Mouse (Mus musculus): ENCODE results near the gene Thada. TPM values are rescaled to one million over a fixed set of nuclear protein-coding genes. Genes with fewer than 3 reads are reported as not detected.

Gene Thada
- total and polyA plus RNA-seq, 3 experiments = 17.3 to 26.7 (median 22.2) TPM

DNA sequence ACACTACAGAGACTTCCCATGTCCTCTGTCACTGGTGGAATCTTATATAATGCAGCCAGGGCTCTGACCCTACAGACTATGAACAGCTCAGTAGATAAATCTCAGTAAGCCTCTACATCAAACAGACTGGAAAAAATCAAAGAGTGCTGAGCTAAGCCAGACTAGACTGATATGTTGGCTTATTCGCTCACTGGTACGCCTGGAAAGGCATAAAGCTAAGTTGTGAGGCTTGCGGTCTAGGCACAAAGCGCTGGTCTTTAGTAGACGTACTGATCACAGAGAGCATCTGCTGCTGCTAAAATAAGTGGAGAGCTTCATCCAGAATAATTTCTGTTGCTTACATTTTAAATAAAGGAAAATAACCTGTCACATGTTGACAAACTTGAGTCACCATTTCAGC, 95.6 kb downstream of the Thada start:
- Histone ChIP-seq H3K9me3 (replicated peaks; ENCODE audit: low read length) (no peaks in the 10 kb centered on the region), H3K9ac (ENCODE audit: insufficient read depth, low read depth) (no peak overlapping the region), H3K36me3 (replicated peaks in 1 of 2; ENCODE audit: control insufficient read depth in 1 of 2, insufficient read depth in 1 of 2, low read length in 1 of 2) (peaks cover 26 to 65% of the 10 kb centered on the region in 2 experiments), H3K79me2 (replicated peaks; ENCODE audit: control insufficient read depth, extremely low read depth, insufficient read depth, poor library complexity, severe bottlenecking) (no peaks in the 10 kb centered on the region), H3K27ac (ENCODE audit: insufficient read depth, low read depth) (no peak overlapping the region), H3K4me2 (ENCODE audit: insufficient read depth, low read depth, poor library complexity, severe bottlenecking) (no peak overlapping the region), H3K4me1 (ENCODE audit: control insufficient read depth in 1 of 2, insufficient read depth in 2 of 2) (peaks cover 0 to 10% of the 10 kb centered on the region in 2 experiments; a peak in 2 of 4 replicates), H3K27me3 (replicated peaks) (no peaks in the 10 kb centered on the region), H3K4me3 (replicated peaks in 1 of 3; ENCODE audit: low read depth in 2 of 3, low read length in 2 of 3, poor library complexity in 1 of 3) (no peak overlapping the region)
- dilution Hi-C loops (cut with MboI; ENCODE audit: extremely low pct_ligation_motif_present, extremely low pct_unique_long_range_greater_than_20kb, low sequenced_read_pairs) (no loop called here), in situ Hi-C loops (cut with MboI; ENCODE audit: low pct_ligation_motif_present, low pct_unique_long_range_greater_than_20kb, low sequenced_read_pairs) (no loop called here)
- TF ChIP-seq CHD2 (IDR thresholded peaks at IDR 0.05; ENCODE audit: low read length) (no peak), JUND (conservative IDR thresholded peaks at IDR 0.05; ENCODE audit: low read depth, low read length) (no peak), NRF1 (IDR thresholded peaks at IDR 0.05; ENCODE audit: low read depth, low read length) (no peak), E2F4 (IDR thresholded peaks at IDR 0.05; ENCODE audit: insufficient replicate concordance, low read depth, low read length) (no peak), SIN3A (IDR thresholded peaks at IDR 0.05; ENCODE audit: low read length) (no peak), MAZ (IDR thresholded peaks at IDR 0.05; ENCODE audit: low read depth, low read length) (no peak), ETS1 (conservative IDR thresholded peaks at IDR 0.05; ENCODE audit: low read depth, low read length) (no peak), POLR2AphosphoS2 (IDR thresholded peaks at IDR 0.05; ENCODE audit: low read depth, low read length) (no peak), KAT2A (IDR thresholded peaks at IDR 0.05; ENCODE audit: insufficient replicate concordance, low read length) (no peak), IRF4 (IDR thresholded peaks at IDR 0.05; ENCODE audit: low read depth, low read length) (no peak), RCOR1 (conservative IDR thresholded peaks at IDR 0.05; ENCODE audit: low read depth, low read length) (no peak)
- DNase-seq (ENCODE audit: extremely low read depth) = no peak

DNA sequence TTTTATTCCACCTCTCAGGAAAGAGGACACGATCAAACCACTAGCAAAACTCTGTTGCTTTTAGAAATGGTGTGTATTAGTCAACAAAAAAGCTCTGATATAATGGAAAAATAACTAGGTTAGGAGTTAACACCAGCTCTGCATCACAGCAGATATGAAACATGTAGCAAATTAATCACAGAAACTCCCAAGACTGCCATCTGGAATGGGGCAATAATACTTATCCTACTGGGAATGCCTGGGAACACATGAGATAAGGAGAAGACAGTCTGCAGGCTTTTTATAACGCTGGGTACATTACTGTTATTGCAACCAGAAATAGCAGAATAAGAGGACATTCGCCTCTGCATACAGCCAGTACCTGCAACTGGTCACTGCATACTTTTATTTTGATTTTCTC, 96.2 kb downstream of the Thada start:
- H3K79me2 ChIP-seq (replicated peaks; ENCODE audit: control insufficient read depth, extremely low read depth, insufficient read depth, poor library complexity, severe bottlenecking) = no peaks in the 10 kb centered on the region
- H3K27me3 ChIP-seq (replicated peaks) = no peaks in the 10 kb centered on the region
- H3K4me1 ChIP-seq (ENCODE audit: control insufficient read depth in 1 of 2, insufficient read depth in 2 of 2) = peaks cover 0 to 14% of the 10 kb centered on the region in 2 experiments; a peak in 2 of 4 replicates
- peaks cover 25 to 67% of the 10 kb centered on the region in 2 experiments for H3K36me3 ChIP-seq (replicated peaks in 1 of 2; ENCODE audit: control insufficient read depth in 1 of 2, insufficient read depth in 1 of 2, low read length in 1 of 2)
- in situ Hi-C loops (cut with MboI; ENCODE audit: low pct_ligation_motif_present, low pct_unique_long_range_greater_than_20kb, low sequenced_read_pairs) = no loop called here
- no peaks in the 10 kb centered on the region for H3K9me3 ChIP-seq (replicated peaks; ENCODE audit: low read length)
- H3K4me2 ChIP-seq (ENCODE audit: insufficient read depth, low read depth, poor library complexity, severe bottlenecking) = no peak overlapping the region
- no peak for TF ChIP-seq JUND (conservative IDR thresholded peaks at IDR 0.05; ENCODE audit: low read depth, low read length)
- no peak for TF ChIP-seq CTCF (conservative IDR thresholded peaks at IDR 0.05 in 1 of 2, IDR thresholded peaks at IDR 0.05 in 1 of 2; ENCODE audit: low read depth in 2 of 2, low read length in 2 of 2)
- TF ChIP-seq USF2 (conservative IDR thresholded peaks at IDR 0.05; ENCODE audit: low read depth, low read length) = no peak
- TF ChIP-seq NELFE (IDR thresholded peaks at IDR 0.05; ENCODE audit: low read depth, low read length) = no peak
- no peak for TF ChIP-seq ZMIZ1 (IDR thresholded peaks at IDR 0.05; ENCODE audit: low read depth, low read length)
- dilution Hi-C loops (cut with MboI; ENCODE audit: extremely low pct_ligation_motif_present, extremely low pct_unique_long_range_greater_than_20kb, low sequenced_read_pairs) = no loop called here
- DNase-seq (ENCODE audit: extremely low read depth) = no peak
- no peak overlapping the region for H3K9ac ChIP-seq (ENCODE audit: insufficient read depth, low read depth)
- no peak overlapping the region for H3K27ac ChIP-seq (ENCODE audit: insufficient read depth, low read depth)
- no peak overlapping the region for H3K4me3 ChIP-seq (replicated peaks in 1 of 3; ENCODE audit: low read depth in 2 of 3, low read length in 2 of 3, poor library complexity in 1 of 3)

Measured in CH12.LX (cell line).